In the genomic region with DNA sequence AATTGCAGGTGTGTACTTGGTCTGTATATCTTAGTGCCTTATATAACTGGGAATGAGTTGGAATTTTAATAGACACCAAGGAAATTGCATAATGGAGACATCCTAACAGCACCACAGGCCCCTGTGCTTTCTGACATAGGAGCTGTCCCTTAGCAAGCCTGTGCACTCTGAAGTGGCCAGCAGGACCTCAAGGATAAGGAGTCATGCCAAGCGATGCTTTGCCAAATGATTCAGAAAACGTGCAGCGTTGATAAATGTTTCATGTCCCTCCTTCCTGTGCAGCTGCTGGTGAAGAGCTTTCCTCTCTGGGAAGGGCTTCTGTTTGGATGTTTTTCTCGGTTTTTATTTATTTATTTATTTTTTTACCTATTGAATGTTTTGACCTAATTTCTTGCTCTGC, we compare ENCODE assay signal across 24 mouse cellular contexts. TPM values are rescaled to one million over a fixed set of nuclear protein-coding genes. Genes with fewer than 3 reads are reported as not detected.
DNase-seq lines count a peak whose midpoint lies in the region; ATAC-seq and TF ChIP-seq lines count a peak whose summit lies in the region.
"Had no signal": no experiment of that assay in that cellular context is flagged by ENCODE, and none has a peak within 500 bp of the region (broad histone marks: within the 10 kb centered on the region; RNA-seq: fewer than 3 reads in every experiment).

No protein-coding gene starts in this region.

- no peak overlapping the region for H3K9ac ChIP-seq in hindbrain, postnatal 0 days (replicated peaks; ENCODE audit: low read length)
- H3K9ac ChIP-seq in midbrain, postnatal 0 days (replicated peaks; ENCODE audit: low read length, poor library complexity, severe bottlenecking): no peak overlapping the region
- H3K9ac ChIP-seq: embryonic facial prominence, embryonic 13.5 days; heart, embryonic 13.5 days; intestine, embryonic 15.5 days; liver, embryonic 12.5 days; lung, embryonic 15.5 days had no signal

- H3K27ac ChIP-seq in hindbrain, postnatal 0 days: no peak overlapping the region
- no peak overlapping the region for H3K27ac ChIP-seq in hindbrain, embryonic 10.5 days
- H3K27ac ChIP-seq in midbrain, postnatal 0 days (ENCODE audit: low read depth, low read length): no peak overlapping the region
- H3K27ac ChIP-seq: embryonic facial prominence, embryonic 13.5 days; heart, embryonic 13.5 days; intestine, embryonic 15.5 days; limb, embryonic 10.5 days; liver, embryonic 12.5 days; lung, embryonic 15.5 days; stomach, postnatal 0 days had no signal

- no peak for ATAC-seq in hindbrain, postnatal 0 days
- ATAC-seq in midbrain, postnatal 0 days (ENCODE audit: low FRiP score): no peak
- ATAC-seq: intestine, embryonic 15.5 days; liver, embryonic 12.5 days had no signal

- WGBS in hindbrain, postnatal 0 days: 33% methylated on average over 4 of the region's 4 CpGs
- 80% methylated on average over 4 of the region's 4 CpGs for WGBS in hindbrain, embryonic 10.5 days
- WGBS in midbrain, postnatal 0 days: 35% methylated on average over 4 of the region's 4 CpGs

- no peaks in the 10 kb centered on the region for H3K4me1 ChIP-seq in hindbrain, postnatal 0 days (ENCODE audit: insufficient read depth, low read length)
- no peaks in the 10 kb centered on the region for H3K4me1 ChIP-seq in hindbrain, embryonic 10.5 days (replicated peaks)
- no peaks in the 10 kb centered on the region for H3K4me1 ChIP-seq in midbrain, postnatal 0 days (ENCODE audit: insufficient read depth, low read length)
- H3K4me1 ChIP-seq: embryonic facial prominence, embryonic 13.5 days; heart, embryonic 13.5 days; intestine, embryonic 15.5 days; limb, embryonic 10.5 days; liver, embryonic 12.5 days; lung, embryonic 15.5 days had no signal

- no peak overlapping the region for H3K4me3 ChIP-seq in hindbrain, postnatal 0 days (ENCODE audit: low read length)
- H3K4me3 ChIP-seq in hindbrain, embryonic 10.5 days: no peak overlapping the region
- H3K4me3 ChIP-seq in midbrain, postnatal 0 days (ENCODE audit: low read depth, low read length): no peak overlapping the region
- H3K4me3 ChIP-seq: embryonic facial prominence, embryonic 13.5 days; heart, embryonic 13.5 days; intestine, embryonic 15.5 days; limb, embryonic 10.5 days; liver, embryonic 12.5 days; lung, embryonic 15.5 days had no signal

- no peaks in the 10 kb centered on the region for H3K36me3 ChIP-seq in hindbrain, postnatal 0 days (ENCODE audit: insufficient read depth, low read length)
- H3K36me3 ChIP-seq in hindbrain, embryonic 10.5 days: no peaks in the 10 kb centered on the region
- no peaks in the 10 kb centered on the region for H3K36me3 ChIP-seq in midbrain, postnatal 0 days (ENCODE audit: insufficient read depth, low read length)
- H3K36me3 ChIP-seq: embryonic facial prominence, embryonic 13.5 days; heart, embryonic 13.5 days; intestine, embryonic 15.5 days; limb, embryonic 10.5 days; liver, embryonic 12.5 days; lung, embryonic 15.5 days had no signal

- no peak for TF ChIP-seq CTCF in hindbrain, postnatal 0 days (IDR thresholded peaks at IDR 0.05; ENCODE audit: low read depth)
- no peak for TF ChIP-seq CTCF in midbrain, postnatal 0 days (IDR thresholded peaks at IDR 0.05)

- peaks cover 7% of the 10 kb centered on the region; the same call in 1 of the 2 replicates for H3K9me3 ChIP-seq in hindbrain, postnatal 0 days (ENCODE audit: low read length)
- H3K9me3 ChIP-seq in hindbrain, embryonic 10.5 days: 0 out of 2 replicates have a peak, but pooled peaks cover 3% of the 10 kb centered on the region
- no peaks in the 10 kb centered on the region for H3K9me3 ChIP-seq in midbrain, postnatal 0 days (ENCODE audit: low read length)
- H3K9me3 ChIP-seq: heart, embryonic 13.5 days; intestine, embryonic 15.5 days; limb, embryonic 10.5 days; liver, embryonic 12.5 days; lung, embryonic 15.5 days had no signal

- peak; percentile 32 for DNase-seq in hindbrain, postnatal 0 days (ENCODE audit: low spot score)
- DNase-seq in hindbrain, embryonic 10.5 days (ENCODE audit: low spot score): no peak
- peak; percentile 70 for DNase-seq in adrenal gland, postnatal 10 days
- DNase-seq in cerebellum, adult 18-20 months: peak; percentile 45 to 49
- peak; percentile 26 for DNase-seq in midbrain, postnatal 0 days (ENCODE audit: low spot score)
- no peak for DNase-seq in embryo, embryonic 11 days
- DNase-seq in layer of hippocampus, postnatal 14 days (ENCODE audit: low spot score in 2 of 2): no peak
- DNase-seq: B cell, adult 2 months; kidney, postnatal 10 days; layer of hippocampus, adult 9-11 months; right cerebral cortex, adult 18-20 months; thymus, postnatal 14 days had no signal

- H3K27me3 ChIP-seq in hindbrain, postnatal 0 days (ENCODE audit: insufficient read depth, low read length): no peaks in the 10 kb centered on the region
- no peaks in the 10 kb centered on the region for H3K27me3 ChIP-seq in hindbrain, embryonic 10.5 days (ENCODE audit: insufficient read depth, poor library complexity, severe bottlenecking)
- H3K27me3 ChIP-seq in midbrain, postnatal 0 days (ENCODE audit: insufficient read depth, low read length): no peaks in the 10 kb centered on the region
- H3K27me3 ChIP-seq: embryonic facial prominence, embryonic 13.5 days; heart, embryonic 13.5 days; intestine, embryonic 15.5 days; liver, embryonic 12.5 days; lung, embryonic 15.5 days had no signal

- no peak overlapping the region for H3K4me2 ChIP-seq in hindbrain, postnatal 0 days (ENCODE audit: low read depth, low read length)
- no peak overlapping the region for H3K4me2 ChIP-seq in midbrain, postnatal 0 days (ENCODE audit: low read depth, low read length, poor library complexity, severe bottlenecking)
- H3K4me2 ChIP-seq: embryonic facial prominence, embryonic 13.5 days; heart, embryonic 13.5 days; intestine, embryonic 15.5 days; liver, embryonic 12.5 days; lung, embryonic 15.5 days had no signal

RNA-seq across cellular contexts. Expression of gene Mtmr6, which starts 45.7 kb away (rescaled TPM):
- 28.5 and 36.7 TPM in 2 replicates for total RNA-seq in hindbrain, postnatal 0 days (2014; rRNA removed)
- 51.6 and 55.5 TPM in 2 replicates for polyA plus RNA-seq in hindbrain, postnatal 0 days (2015; fragmentation: Nextera tagmentation; extraction: Ambion mirVana)
- 32.2 and 35.9 TPM in 2 replicates for polyA plus RNA-seq in hindbrain, embryonic 10.5 days (2016; fragmentation: Nextera tagmentation; extraction: Ambion mirVana)
- 10 to 100 TPM; 39.0 to 39.8 TPM for total RNA-seq in adrenal gland, postnatal 10 days (2021)
- total RNA-seq in midbrain, postnatal 0 days (2014; rRNA removed): 36.1 and 38.6 TPM in 2 replicates
- 57.7 and 58.6 TPM in 2 replicates for polyA plus RNA-seq in midbrain, postnatal 0 days (2015; fragmentation: Nextera tagmentation; extraction: Ambion mirVana)
- 100 to 1,000 TPM; 102 to 106 TPM for total RNA-seq in layer of hippocampus, postnatal 14 days (2021)

RNA-seq across cellular contexts. Expression of gene Gm49336, which starts 59.4 kb away (rescaled TPM):
- total RNA-seq in hindbrain, postnatal 0 days (2014; rRNA removed): 78.3 and 85.9 TPM in 2 replicates
- 32.0 and 33.1 TPM in 2 replicates for polyA plus RNA-seq in hindbrain, postnatal 0 days (2015; fragmentation: Nextera tagmentation; extraction: Ambion mirVana)
- polyA plus RNA-seq in hindbrain, embryonic 10.5 days (2016; fragmentation: Nextera tagmentation; extraction: Ambion mirVana): 44.0 and 62.6 TPM in 2 replicates
- total RNA-seq in adrenal gland, postnatal 10 days (2021): 10 to 100 TPM; 35.7 to 35.9 TPM
- total RNA-seq in midbrain, postnatal 0 days (2014; rRNA removed): 115 and 137 TPM in 2 replicates
- 36.9 and 37.5 TPM in 2 replicates for polyA plus RNA-seq in midbrain, postnatal 0 days (2015; fragmentation: Nextera tagmentation; extraction: Ambion mirVana)
- total RNA-seq in layer of hippocampus, postnatal 14 days (2021): 10 to 100 TPM; 82.2 to 86.4 TPM

RNA-seq across cellular contexts. Expression of gene Nupl1, which starts 59.5 kb away (rescaled TPM):
- 0.99 TPM in 1 of 2 replicates, not detected in the other for total RNA-seq in hindbrain, postnatal 0 days (2014; rRNA removed)
- 0.16 TPM in 1 of 2 replicates, not detected in the other for polyA plus RNA-seq in hindbrain, postnatal 0 days (2015; fragmentation: Nextera tagmentation; extraction: Ambion mirVana)
- 0.05 and 0.07 TPM in 2 replicates for polyA plus RNA-seq in hindbrain, embryonic 10.5 days (2016; fragmentation: Nextera tagmentation; extraction: Ambion mirVana)
- not detected for total RNA-seq in adrenal gland, postnatal 10 days (2021)
- total RNA-seq in midbrain, postnatal 0 days (2014; rRNA removed): 0.05 and 0.16 TPM in 2 replicates
- polyA plus RNA-seq in midbrain, postnatal 0 days (2015; fragmentation: Nextera tagmentation; extraction: Ambion mirVana): 0.07 TPM in 1 of 2 replicates, not detected in the other
- total RNA-seq in layer of hippocampus, postnatal 14 days (2021): not detected
- total RNA-seq: adrenal gland, postnatal 4 days; common myeloid progenitor, adult 5-6 weeks; hematopoietic stem cell, adult 5-6 weeks; neutrophil, adult 5-6 weeks had no signal
- polyA plus RNA-seq: embryonic facial prominence, embryonic 13.5 days; heart, embryonic 13.5 days; limb, embryonic 10.5 days; liver, embryonic 12.5 days; spleen, adult 2 months had no signal

Comparison
In these comparisons a context has a peak if more than half of its experiments do, and no peak if none do; other contexts are left out.
1. DNase-seq: peak in hindbrain, postnatal 0 days (single experiment), adrenal gland, postnatal 10 days (single experiment), cerebellum, adult 18-20 months (2 of 2) and midbrain, postnatal 0 days (single experiment); none in hindbrain, embryonic 10.5 days (single experiment), embryo, embryonic 11 days (single experiment) and layer of hippocampus, postnatal 14 days (0 of 2).